Mouse (Mus musculus): ENCODE results near the gene Nfix.

The Nfix gene

GRCm38 (mm10) chr8:84661458-84661871 lies 138.7 kb downstream of the Nfix start:
- H3K36me3 ChIP-seq (ENCODE audit: insufficient read depth, low read length): peaks cover 27% of the 10 kb centered on the region
- TF ChIP-seq POU5F1 (IDR thresholded peaks at IDR 0.05; ENCODE audit: borderline replicate concordance, low read length) (no peak), NANOG (IDR thresholded peaks at IDR 0.05; ENCODE audit: borderline replicate concordance, low read length) (no peak), CTCF (conservative IDR thresholded peaks at IDR 0.05; ENCODE audit: low read length) (no peak)

GRCm38 (mm10) chr8:84660819-84661457 lies 139.2 kb downstream of the Nfix start:
- Histone ChIP-seq H3K4me1 (replicated peaks; ENCODE audit: low read depth, low read length) (peaks cover 44% of the 10 kb centered on the region), H3K36me3 (ENCODE audit: insufficient read depth, low read length) (peaks cover 22% of the 10 kb centered on the region), H3K9me3 (ENCODE audit: low read length) (no peaks in the 10 kb centered on the region), H3K4me3 (replicated peaks; ENCODE audit: low read length) (peak overlapping the region; percentile 99), H3K27me3 (ENCODE audit: insufficient read depth, low read length) (no peaks in the 10 kb centered on the region)
- TF ChIP-seq POU5F1 (IDR thresholded peaks at IDR 0.05; ENCODE audit: borderline replicate concordance, low read length) (no peak), CTCF (conservative IDR thresholded peaks at IDR 0.05; ENCODE audit: low read length) (no peak), NANOG (IDR thresholded peaks at IDR 0.05; ENCODE audit: borderline replicate concordance, low read length) (no peak)

More at GRCm38 (mm10) chr8:84661458-84661871, 138.7 kb downstream of the Nfix start:
- Histone ChIP-seq H3K4me1 (replicated peaks; ENCODE audit: low read depth, low read length) (peaks cover 48% of the 10 kb centered on the region), H3K9me3 (ENCODE audit: low read length) (no peaks in the 10 kb centered on the region), H3K4me3 (replicated peaks; ENCODE audit: low read length) (peak overlapping the region; percentile 99), H3K27me3 (ENCODE audit: insufficient read depth, low read length) (no peaks in the 10 kb centered on the region)

GRCm38 (mm10) chr8:84659936-84660818 lies 140.0 kb downstream of the Nfix start:
- Histone ChIP-seq H3K4me1 (replicated peaks; ENCODE audit: low read depth, low read length) (peaks cover 43% of the 10 kb centered on the region), H3K9me3 (ENCODE audit: low read length) (no peaks in the 10 kb centered on the region), H3K36me3 (ENCODE audit: insufficient read depth, low read length) (peaks cover 22% of the 10 kb centered on the region), H3K27me3 (ENCODE audit: insufficient read depth, low read length) (no peaks in the 10 kb centered on the region), H3K4me3 (replicated peaks; ENCODE audit: low read length) (peak overlapping the region; percentile 99)
- no peak for TF ChIP-seq CTCF (conservative IDR thresholded peaks at IDR 0.05; ENCODE audit: low read length)
- TF ChIP-seq POU5F1 (IDR thresholded peaks at IDR 0.05; ENCODE audit: borderline replicate concordance, low read length): no peak
- TF ChIP-seq NANOG (IDR thresholded peaks at IDR 0.05; ENCODE audit: borderline replicate concordance, low read length): no peak

GRCm38 (mm10) chr8:84658951-84659350 lies 141.2 kb downstream of the Nfix start:
- H3K27me3 ChIP-seq (ENCODE audit: insufficient read depth, low read length): no peaks in the 10 kb centered on the region
- H3K4me3 ChIP-seq (replicated peaks; ENCODE audit: low read length): peak overlapping the region; percentile 99
- peaks cover 51% of the 10 kb centered on the region for H3K4me1 ChIP-seq (replicated peaks; ENCODE audit: low read depth, low read length)
- peaks cover 22% of the 10 kb centered on the region for H3K36me3 ChIP-seq (ENCODE audit: insufficient read depth, low read length)
- TF ChIP-seq POU5F1 (IDR thresholded peaks at IDR 0.05; ENCODE audit: borderline replicate concordance, low read length) (no peak), NANOG (IDR thresholded peaks at IDR 0.05; ENCODE audit: borderline replicate concordance, low read length) (no peak), CTCF (conservative IDR thresholded peaks at IDR 0.05; ENCODE audit: low read length) (no peak)
- H3K9me3 ChIP-seq (ENCODE audit: low read length): no peaks in the 10 kb centered on the region

GRCm38 (mm10) chr8:84657680-84658079 lies 142.5 kb downstream of the Nfix start:
- Histone ChIP-seq H3K4me1 (replicated peaks; ENCODE audit: low read depth, low read length) (peaks cover 44% of the 10 kb centered on the region), H3K27me3 (ENCODE audit: insufficient read depth, low read length) (no peaks in the 10 kb centered on the region), H3K4me3 (replicated peaks; ENCODE audit: low read length) (peak overlapping the region; percentile 88), H3K36me3 (ENCODE audit: insufficient read depth, low read length) (peaks cover 22% of the 10 kb centered on the region), H3K9me3 (ENCODE audit: low read length) (no peaks in the 10 kb centered on the region)
- TF ChIP-seq POU5F1 (IDR thresholded peaks at IDR 0.05; ENCODE audit: borderline replicate concordance, low read length): no peak
- no peak for TF ChIP-seq CTCF (conservative IDR thresholded peaks at IDR 0.05; ENCODE audit: low read length)
- no peak for TF ChIP-seq NANOG (IDR thresholded peaks at IDR 0.05; ENCODE audit: borderline replicate concordance, low read length)

GRCm38 (mm10) chr8:84657203-84657602 lies 142.9 kb downstream of the Nfix start:
- H3K4me1 ChIP-seq (replicated peaks; ENCODE audit: low read depth, low read length): peaks cover 44% of the 10 kb centered on the region
- H3K27me3 ChIP-seq (ENCODE audit: insufficient read depth, low read length): no peaks in the 10 kb centered on the region
- peak overlapping the region; percentile 88 for H3K4me3 ChIP-seq (replicated peaks; ENCODE audit: low read length)
- no peaks in the 10 kb centered on the region for H3K9me3 ChIP-seq (ENCODE audit: low read length)
- peaks cover 22% of the 10 kb centered on the region for H3K36me3 ChIP-seq (ENCODE audit: insufficient read depth, low read length)
- no peak for TF ChIP-seq POU5F1 (IDR thresholded peaks at IDR 0.05; ENCODE audit: borderline replicate concordance, low read length)
- no peak for TF ChIP-seq CTCF (conservative IDR thresholded peaks at IDR 0.05; ENCODE audit: low read length)
- TF ChIP-seq NANOG (IDR thresholded peaks at IDR 0.05; ENCODE audit: borderline replicate concordance, low read length): no peak

- Histone ChIP-seq H3K4me3 (replicated peaks; ENCODE audit: low read length) (peak overlapping the region; percentile 88), H3K27me3 (ENCODE audit: insufficient read depth, low read length) (no peaks in the 10 kb centered on the region), H3K9me3 (ENCODE audit: low read length) (no peaks in the 10 kb centered on the region), H3K36me3 (ENCODE audit: insufficient read depth, low read length) (peaks cover 17% of the 10 kb centered on the region), H3K4me1 (replicated peaks; ENCODE audit: low read depth, low read length) (peaks cover 44% of the 10 kb centered on the region)
- TF ChIP-seq POU5F1 (IDR thresholded peaks at IDR 0.05; ENCODE audit: borderline replicate concordance, low read length) (no peak), NANOG (IDR thresholded peaks at IDR 0.05; ENCODE audit: borderline replicate concordance, low read length) (no peak)
Observed at GRCm38 (mm10) chr8:84656641-84657126, 143.5 kb downstream of the Nfix start.

- TF ChIP-seq NANOG (IDR thresholded peaks at IDR 0.05; ENCODE audit: borderline replicate concordance, low read length): no peak
- TF ChIP-seq POU5F1 (IDR thresholded peaks at IDR 0.05; ENCODE audit: borderline replicate concordance, low read length): no peak
- no peak for TF ChIP-seq CTCF (conservative IDR thresholded peaks at IDR 0.05; ENCODE audit: low read length)
- Histone ChIP-seq H3K4me1 (replicated peaks; ENCODE audit: low read depth, low read length) (peaks cover 48% of the 10 kb centered on the region), H3K27me3 (ENCODE audit: insufficient read depth, low read length) (no peaks in the 10 kb centered on the region), H3K9me3 (ENCODE audit: low read length) (no peaks in the 10 kb centered on the region), H3K36me3 (ENCODE audit: insufficient read depth, low read length) (peaks cover 12% of the 10 kb centered on the region; the same call in 1 of the 2 replicates), H3K4me3 (replicated peaks; ENCODE audit: low read length) (peak overlapping the region; percentile 88)
Observed at GRCm38 (mm10) chr8:84656191-84656525, 144.0 kb downstream of the Nfix start.
